In genomic region chr11:81094581-81094980, GRCm38 (mm10) we compare ENCODE assay signal across 9 mouse cellular contexts.
A peak's percentile ranks its signal among the peaks of the same experiment; 100 is the strongest.
DNase-seq lines count a peak whose midpoint lies in the region; ATAC-seq and TF ChIP-seq lines count a peak whose summit lies in the region.
"Had no signal": no experiment of that assay in that cellular context is flagged by ENCODE, and none has a peak within 500 bp of the region (broad histone marks: within the 10 kb centered on the region; RNA-seq: fewer than 3 reads in every experiment).

No protein-coding gene starts in this region.

- DNase-seq in cerebellum, adult 18-20 months, result peak; percentile 39 to 47
- peak; percentile 21 for DNase-seq in kidney, postnatal 0 days (ENCODE audit: low spot score)
- DNase-seq in right cerebral cortex, postnatal 25 days, result peak; percentile 41
- DNase-seq in lung, adult 2 months, result no peak

- H3K36me3 ChIP-seq in midbrain, embryonic 16.5 days (ENCODE audit: control insufficient read depth, insufficient read depth, low read length), result no peaks in the 10 kb centered on the region
- H3K36me3 ChIP-seq in midbrain, embryonic 13.5 days, result no peaks in the 10 kb centered on the region
- H3K36me3 ChIP-seq in kidney, postnatal 0 days (ENCODE audit: insufficient read depth, low read length), result no peaks in the 10 kb centered on the region
- H3K36me3 ChIP-seq in hindbrain, embryonic 13.5 days, result no peaks in the 10 kb centered on the region
- H3K36me3 ChIP-seq: forebrain, embryonic 12.5 days had no signal

- 64% methylated on average over 8 of the region's 8 CpGs for WGBS in midbrain, embryonic 16.5 days
- WGBS in midbrain, embryonic 13.5 days, result 81% methylated on average over 8 of the region's 8 CpGs
- 27% methylated on average over 8 of the region's 8 CpGs for WGBS in kidney, postnatal 0 days
- WGBS in hindbrain, embryonic 13.5 days, result 85% methylated on average over 8 of the region's 8 CpGs
- WGBS in lung, adult 2 months, result 74% methylated on average over 8 of the region's 8 CpGs

- no peaks in the 10 kb centered on the region for H3K4me1 ChIP-seq in midbrain, embryonic 16.5 days (ENCODE audit: control insufficient read depth, insufficient read depth, low read length)
- H3K4me1 ChIP-seq in midbrain, embryonic 13.5 days (replicated peaks), result no peaks in the 10 kb centered on the region
- H3K4me1 ChIP-seq in kidney, postnatal 0 days (replicated peaks; ENCODE audit: insufficient read depth, low read length), result no peaks in the 10 kb centered on the region
- H3K4me1 ChIP-seq in hindbrain, embryonic 13.5 days (replicated peaks), result peaks cover 6% of the 10 kb centered on the region; the same call in 1 of the 2 replicates
- H3K4me1 ChIP-seq in lung, adult 2 months (ENCODE audit: control insufficient read depth, insufficient read depth, low read length), result no peaks in the 10 kb centered on the region
- H3K4me1 ChIP-seq: forebrain, embryonic 12.5 days had no signal

- H3K27me3 ChIP-seq in midbrain, embryonic 16.5 days (ENCODE audit: control insufficient read depth, insufficient read depth, low read depth, low read length), result no peaks in the 10 kb centered on the region
- no peaks in the 10 kb centered on the region for H3K27me3 ChIP-seq in midbrain, embryonic 13.5 days
- no peaks in the 10 kb centered on the region for H3K27me3 ChIP-seq in kidney, postnatal 0 days (ENCODE audit: insufficient read depth, low read length)
- no peaks in the 10 kb centered on the region for H3K27me3 ChIP-seq in hindbrain, embryonic 13.5 days
- H3K27me3 ChIP-seq: forebrain, embryonic 12.5 days had no signal

- H3K9me3 ChIP-seq in midbrain, embryonic 16.5 days (replicated peaks; ENCODE audit: control insufficient read depth, low read length, poor library complexity, severe bottlenecking), result no peaks in the 10 kb centered on the region
- H3K9me3 ChIP-seq in midbrain, embryonic 13.5 days, result no peaks in the 10 kb centered on the region
- no peaks in the 10 kb centered on the region for H3K9me3 ChIP-seq in kidney, postnatal 0 days (replicated peaks; ENCODE audit: low read length)
- H3K9me3 ChIP-seq in hindbrain, embryonic 13.5 days, result no peaks in the 10 kb centered on the region
- H3K9me3 ChIP-seq: forebrain, embryonic 12.5 days had no signal

- H3K9ac ChIP-seq in midbrain, embryonic 16.5 days (ENCODE audit: low read depth, low read length), result no peak overlapping the region
- no peak overlapping the region for H3K9ac ChIP-seq in midbrain, embryonic 13.5 days (replicated peaks)
- H3K9ac ChIP-seq in kidney, postnatal 0 days (ENCODE audit: low read depth, low read length), result no peak overlapping the region
- no peak overlapping the region for H3K9ac ChIP-seq in hindbrain, embryonic 13.5 days
- H3K9ac ChIP-seq: forebrain, embryonic 12.5 days had no signal

- no peak overlapping the region for H3K4me3 ChIP-seq in midbrain, embryonic 16.5 days (ENCODE audit: low read depth, low read length)
- no peak overlapping the region for H3K4me3 ChIP-seq in midbrain, embryonic 13.5 days (replicated peaks)
- no peak overlapping the region for H3K4me3 ChIP-seq in kidney, postnatal 0 days (replicated peaks; ENCODE audit: low read depth, low read length)
- H3K4me3 ChIP-seq in hindbrain, embryonic 13.5 days, result no peak overlapping the region
- H3K4me3 ChIP-seq in lung, adult 2 months (replicated peaks; ENCODE audit: extremely low read depth, low read depth, low read length), result no peak overlapping the region
- H3K4me3 ChIP-seq: forebrain, embryonic 12.5 days had no signal

- TF ChIP-seq CTCF in kidney, postnatal 0 days (IDR thresholded peaks at IDR 0.05; ENCODE audit: low read depth), result no peak
- no peak for TF ChIP-seq CTCF in lung, adult 2 months (IDR thresholded peaks at IDR 0.05; ENCODE audit: insufficient read depth, low read length)

- TF ChIP-seq POLR2A in lung, adult 2 months (IDR thresholded peaks at IDR 0.05; ENCODE audit: borderline replicate concordance, extremely low read depth, low read depth, low read length), result no peak

- H3K27ac ChIP-seq in midbrain, embryonic 16.5 days (ENCODE audit: low read length), result no peak overlapping the region
- no peak overlapping the region for H3K27ac ChIP-seq in midbrain, embryonic 13.5 days
- no peak overlapping the region for H3K27ac ChIP-seq in kidney, postnatal 0 days
- no peak overlapping the region for H3K27ac ChIP-seq in hindbrain, embryonic 13.5 days
- H3K27ac ChIP-seq: forebrain, embryonic 12.5 days had no signal

- H3K4me2 ChIP-seq in midbrain, embryonic 16.5 days (ENCODE audit: low read length), result no peak overlapping the region
- H3K4me2 ChIP-seq in midbrain, embryonic 13.5 days (replicated peaks), result no peak overlapping the region
- no peak overlapping the region for H3K4me2 ChIP-seq in kidney, postnatal 0 days (ENCODE audit: low read length)
- no peak overlapping the region for H3K4me2 ChIP-seq in hindbrain, embryonic 13.5 days
- H3K4me2 ChIP-seq: forebrain, embryonic 12.5 days; liver, embryonic 11.5 days had no signal

- ATAC-seq in midbrain, embryonic 16.5 days, result peak; percentile 11; the same call in 1 of the 2 replicates
- no peak for ATAC-seq in midbrain, embryonic 13.5 days
- ATAC-seq in kidney, postnatal 0 days (replicated peaks; ENCODE audit: low FRiP score, low read depth), result no peak
- no peak for ATAC-seq in hindbrain, embryonic 13.5 days (ENCODE audit: low FRiP score)
